Mouse (Mus musculus) lung, postnatal 4 days (tissue): Measurements from ENCODE around the gene Pbp2.

Source experiments
- DNase-seq, 2 experiments: peaks; one replicate each; pipeline ENCODE4 v3.0.0; 2021

Pbp2 gene

GRCm38 (mm10) chr6:135300469-135300868 lies 9.7 kb downstream of the Pbp2 start:
- DNase-seq, result no peak

GRCm38 (mm10) chr6:135299024-135299550 lies 11.1 kb downstream of the Pbp2 start:
- DNase-seq, result peak in 1 of 2 experiments; percentile 27

GRCm38 (mm10) chr6:135297570-135297969 lies 12.6 kb downstream of the Pbp2 start:
- no peak for DNase-seq

GRCm38 (mm10) chr6:135296267-135296666 lies 13.9 kb downstream of the Pbp2 start:
- DNase-seq, result peak; percentile 58 to 69

DNA sequence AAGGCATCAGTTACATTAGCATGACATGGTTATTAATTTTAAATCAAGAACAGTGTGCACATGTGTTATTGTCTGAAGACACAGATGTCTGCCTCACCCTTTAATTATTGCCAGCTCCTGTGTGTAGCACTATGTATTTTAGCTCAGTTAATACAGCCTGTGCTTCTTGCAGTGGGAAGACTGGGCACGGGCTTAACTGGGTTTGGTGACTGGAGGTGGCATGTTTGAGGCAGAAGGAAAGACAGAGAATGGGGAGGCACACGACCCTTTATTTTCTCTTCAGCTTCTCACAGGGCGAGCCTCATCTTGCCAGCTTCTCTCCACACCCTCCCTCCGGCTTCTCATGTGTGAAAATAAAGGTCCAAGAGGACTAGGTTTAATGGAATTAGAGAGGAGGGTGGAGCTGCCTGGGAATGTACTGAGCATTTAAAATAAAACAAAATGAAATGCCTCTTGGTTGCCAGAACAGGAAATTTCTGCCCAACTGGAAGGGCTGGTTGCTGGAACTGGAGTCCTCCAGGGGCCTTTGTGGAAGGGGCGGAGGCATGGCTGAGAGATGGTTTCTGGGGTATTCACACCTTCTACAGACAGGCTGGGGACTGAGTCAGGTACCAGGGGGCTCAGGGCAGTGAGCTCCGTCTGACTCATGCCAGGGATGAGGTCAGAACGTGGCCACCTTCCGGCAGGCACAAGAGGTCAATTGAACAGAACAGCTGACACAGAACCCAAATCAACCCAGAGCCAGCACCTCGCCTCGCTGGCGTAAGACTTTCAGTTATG lies 14.9 kb downstream of the Pbp2 start:
- DNase-seq, result peak; percentile 41 to 54

GRCm38 (mm10) chr6:135294150-135294549 lies 16.1 kb downstream of the Pbp2 start:
- DNase-seq, result no peak

GRCm38 (mm10) chr6:135292391-135292790 lies 17.8 kb downstream of the Pbp2 start:
- DNase-seq, result peak; percentile 32 to 47

- DNase-seq, result no peak
These were observed 30.3 kb downstream of the Pbp2 start for GRCm38 (mm10) chr6:135279856-135280255.

- no peak for DNase-seq
These were observed 30.9 kb downstream of the Pbp2 start for GRCm38 (mm10) chr6:135279286-135279685.

DNA sequence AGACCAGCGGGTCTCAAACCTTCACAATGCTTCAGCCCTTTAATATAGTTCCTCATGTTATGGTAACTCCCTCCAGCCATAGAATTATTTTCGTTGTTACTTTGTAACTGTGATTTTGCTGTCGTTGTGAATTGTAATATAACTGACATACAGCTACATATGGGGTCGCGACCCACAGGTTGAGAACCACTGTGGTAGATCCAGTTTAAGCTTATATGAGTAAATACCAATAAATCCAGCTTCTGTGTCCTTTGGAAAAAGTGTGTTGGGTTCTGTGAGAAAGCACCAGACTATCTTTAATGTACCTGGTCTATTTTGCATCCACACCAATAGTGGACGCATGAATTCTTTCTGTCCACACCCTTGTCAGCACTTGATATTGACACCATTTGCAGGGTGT lies 31.9 kb downstream of the Pbp2 start:
- DNase-seq, result no peak

DNA sequence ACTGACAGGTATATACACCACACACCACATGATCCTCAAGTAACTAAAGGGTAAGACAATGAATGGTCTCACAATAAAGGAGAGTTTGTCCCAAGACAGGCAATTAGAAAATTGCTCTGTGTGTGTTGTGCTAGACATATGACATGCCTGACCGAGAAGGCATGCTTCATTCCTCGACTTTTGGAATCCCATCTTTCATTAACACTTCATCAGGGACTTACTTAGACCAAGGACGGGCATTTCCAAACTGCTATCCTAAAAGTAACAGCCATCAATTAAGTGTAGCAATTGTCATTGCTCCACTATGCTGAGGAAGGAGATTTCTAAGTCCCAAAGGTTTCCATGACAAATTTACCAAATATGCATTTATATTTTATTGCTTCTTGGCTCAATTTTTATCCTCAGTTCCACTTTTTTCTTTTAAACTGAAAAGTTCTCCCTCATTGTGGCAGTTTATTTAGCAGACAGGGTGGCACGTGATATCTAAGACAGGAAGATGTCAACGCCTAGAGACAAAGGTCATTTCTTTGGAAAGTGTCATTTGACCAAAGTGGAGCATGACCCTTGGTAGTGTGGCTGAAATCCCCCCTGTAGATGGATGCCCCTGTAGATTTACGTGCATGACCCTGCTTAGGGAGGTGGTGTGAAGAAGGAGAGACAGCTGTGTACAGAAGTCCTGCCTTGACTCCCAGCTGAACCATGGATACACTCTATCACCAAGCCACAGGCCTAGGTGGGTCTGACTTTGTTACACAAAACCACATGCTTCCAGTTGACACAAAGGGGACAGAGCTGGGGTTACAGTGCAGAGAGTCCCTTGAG lies 33.5 kb downstream of the Pbp2 start:
- no peak for DNase-seq

- no peak for DNase-seq
These were observed 35.0 kb downstream of the Pbp2 start for GRCm38 (mm10) chr6:135275231-135275630.

DNA sequence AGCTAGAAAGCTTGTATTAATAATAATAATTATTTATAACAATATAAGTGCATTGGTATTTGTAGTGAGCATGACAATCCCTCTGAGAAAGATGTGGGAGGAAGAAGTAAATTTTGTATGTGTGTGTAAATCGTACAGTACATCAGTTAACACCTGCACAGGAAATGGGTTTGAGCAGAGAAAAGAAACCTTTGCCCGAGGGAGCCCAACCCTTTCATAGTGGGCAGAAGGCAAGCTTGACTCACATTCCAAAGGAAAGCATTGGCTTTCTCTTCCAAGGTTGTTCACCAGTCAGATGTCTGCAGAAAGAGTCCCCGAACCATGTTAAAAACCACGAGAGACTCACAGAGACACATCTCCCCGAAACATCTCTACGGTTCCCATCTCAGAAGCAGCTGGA lies 37.1 kb downstream of the Pbp2 start:
- no peak for DNase-seq

DNA sequence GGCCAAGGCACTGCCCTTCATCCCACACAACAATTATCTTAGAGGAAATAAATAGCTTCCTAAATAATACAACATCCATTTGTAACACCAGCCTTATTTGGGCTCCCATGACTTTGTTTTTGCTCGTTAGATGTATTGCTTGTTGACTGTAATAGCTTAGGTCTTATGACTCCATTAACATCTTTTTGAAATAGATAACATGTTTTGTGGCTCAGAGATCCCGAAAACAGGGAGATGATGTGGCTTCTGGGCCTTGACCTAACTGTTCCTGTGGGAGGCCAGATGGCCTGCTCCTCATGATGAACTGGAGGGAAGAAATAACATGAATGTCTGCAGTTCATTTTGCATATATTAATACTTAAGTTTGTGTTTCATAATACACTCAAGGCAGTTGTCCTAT lies 38.4 kb downstream of the Pbp2 start:
- DNase-seq, result no peak

- DNase-seq, result no peak
These were observed 40.6 kb downstream of the Pbp2 start for GRCm38 (mm10) chr6:135269626-135270025.

DNA sequence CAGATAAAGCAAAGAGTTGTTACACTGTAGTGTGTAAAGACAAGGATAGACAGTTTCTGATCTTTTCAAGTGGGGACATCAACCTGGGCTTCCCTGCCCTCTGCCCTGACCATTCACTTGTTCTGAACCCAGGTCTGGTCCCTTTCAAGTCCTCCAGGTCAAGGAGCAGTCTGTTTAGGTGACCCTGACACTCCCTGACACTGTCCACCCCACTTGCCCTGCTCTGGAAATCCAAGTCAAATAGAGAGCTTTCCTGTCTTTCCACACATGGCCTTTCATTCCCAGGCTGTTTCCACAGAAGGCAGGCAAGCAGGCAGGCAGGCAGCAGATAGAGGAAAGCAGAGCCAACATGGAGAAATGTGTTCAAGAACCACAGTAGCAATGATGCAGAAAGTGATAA lies 41.8 kb downstream of the Pbp2 start:
- DNase-seq, result no peak

GRCm38 (mm10) chr6:135267221-135267620 lies 43.0 kb downstream of the Pbp2 start:
- no peak for DNase-seq

- DNase-seq, result no peak
These were observed 44.1 kb downstream of the Pbp2 start for GRCm38 (mm10) chr6:135266056-135266455.

DNA sequence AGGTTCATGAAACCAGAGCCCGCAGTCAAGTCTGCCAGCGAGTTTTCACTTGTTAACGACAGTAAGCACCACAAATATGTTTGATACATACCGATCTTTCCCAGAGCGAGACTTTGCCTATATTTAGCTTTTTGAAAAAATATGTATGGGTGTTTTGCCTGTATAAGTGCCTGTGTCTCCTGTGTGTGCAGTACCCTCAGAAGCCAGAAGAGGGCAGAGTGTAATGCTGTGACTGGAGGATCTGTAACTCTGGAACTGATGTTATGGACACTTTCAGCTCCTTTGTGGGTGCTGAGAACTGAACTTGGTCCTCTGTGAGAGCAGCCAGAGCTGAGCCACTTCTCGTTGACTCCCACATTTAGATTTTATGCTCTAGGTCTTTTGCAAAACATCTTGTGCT lies 46.1 kb downstream of the Pbp2 start:
- no peak for DNase-seq

DNA sequence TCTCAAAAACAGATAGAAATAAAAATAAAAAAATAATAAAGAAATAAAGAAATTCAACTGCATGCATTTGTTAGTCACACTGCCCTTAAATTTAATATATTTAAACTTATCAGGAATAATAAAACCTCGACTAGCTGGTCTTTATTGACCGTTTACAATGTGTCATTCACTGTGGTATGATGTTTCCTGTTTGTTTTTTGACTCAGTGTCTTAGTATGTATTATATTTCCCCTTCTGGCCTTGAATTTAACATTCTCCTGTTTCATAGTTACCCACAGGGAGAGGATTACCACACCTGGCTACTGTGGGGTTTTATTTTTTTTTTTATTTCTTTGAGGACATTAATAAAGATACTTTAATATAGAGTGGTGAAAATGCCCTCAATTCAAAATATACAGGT lies 47.6 kb downstream of the Pbp2 start:
- no peak for DNase-seq

- no peak for DNase-seq
These were observed 49.1 kb downstream of the Pbp2 start for GRCm38 (mm10) chr6:135261124-135261523.

DNA sequence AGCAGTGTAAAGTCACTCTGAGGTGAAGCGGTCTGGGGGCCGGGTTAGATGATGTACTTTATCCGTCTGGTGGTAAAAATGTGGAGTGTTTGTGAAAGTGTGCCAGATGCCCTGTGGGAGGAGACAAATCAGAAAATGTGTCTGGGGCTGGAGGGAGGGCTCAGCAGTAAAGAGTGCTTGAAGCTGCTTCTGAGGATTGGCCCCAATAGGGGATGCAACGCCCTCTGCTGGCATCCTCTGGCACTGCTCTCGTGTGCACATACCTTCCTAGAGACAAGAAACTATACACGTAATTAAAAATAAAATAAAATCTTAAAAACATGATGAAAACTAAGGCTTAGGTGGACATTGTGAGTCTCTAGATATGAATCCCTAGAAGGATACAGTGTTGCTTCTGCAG lies 49.8 kb downstream of the Pbp2 start:
- no peak for DNase-seq
